Mouse (Mus musculus) limb, embryonic 14.5 days (tissue): ENCODE measurements around the gene Tubb3. TPM values are rescaled to one million over a fixed set of nuclear protein-coding genes. Genes with fewer than 3 reads are reported as not detected.
"Not testable (repeated sequence)": the region's sequence is repeated elsewhere in the genome, so short reads cannot be mapped to it uniquely, and the experiment has no call there.

Source experiments
- ATAC-seq: fragments of 200-750 bp; cut with Nextera tagmentation; 2 replicates; pipeline ENCODE4 v1.8.0; 2017; ENCODE audit warnings: low read depth, moderate number of reproducible peaks, moderate TSS enrichment; ENCODE audit not compliant: low FRiP score
- DNase-seq: peaks from one replicate; pipeline ENCODE4 v3.0.0-alpha.2; 2015; ENCODE audit warnings: low spot score
- H3K27ac ChIP-seq: fragments of 300-500 bp; sonication (generic); replicated peaks from 2 replicates; pipeline ENCODE4 v1.5.1; 2014; ENCODE audit warnings: low read depth, mild to moderate bottlenecking, low read length, moderate library complexity, mixed read lengths
- H3K27me3 ChIP-seq: fragments of 300-500 bp; sonication (generic); 2 replicates; pipeline ENCODE4 v1.6.1; 2014; ENCODE audit warnings: low read length, mixed read lengths; ENCODE audit not compliant: control insufficient read depth, insufficient read depth
- H3K36me3 ChIP-seq: fragments of 300-500 bp; sonication (generic); 2 replicates; pipeline ENCODE4 v1.6.1; 2014; ENCODE audit warnings: mild to moderate bottlenecking, low read length, moderate library complexity, mixed read lengths; ENCODE audit not compliant: control insufficient read depth, insufficient read depth
- H3K4me1 ChIP-seq: fragments of 300-500 bp; sonication (generic); 2 replicates; pipeline ENCODE4 v1.6.1; 2014; ENCODE audit warnings: antibody characterized with exemption, low read length, mixed read lengths; ENCODE audit not compliant: control insufficient read depth, insufficient read depth
- H3K4me2 ChIP-seq: fragments of 300-500 bp; sonication (generic); replicated peaks from 2 replicates; pipeline ENCODE4 v1.6.1; 2014; ENCODE audit warnings: low read depth, mild to moderate bottlenecking, low read length, moderate library complexity; ENCODE audit not compliant: severe bottlenecking
- H3K4me3 ChIP-seq: fragments of 300-500 bp; sonication (generic); replicated peaks from 2 replicates; pipeline ENCODE4 v1.5.1; 2014; ENCODE audit warnings: low read length
- H3K9ac ChIP-seq: fragments of 300-500 bp; sonication (generic); 2 replicates; pipeline ENCODE4 v1.6.1; 2014; ENCODE audit warnings: mild to moderate bottlenecking, low read depth, low read length, moderate library complexity; ENCODE audit not compliant: severe bottlenecking
- H3K9me3 ChIP-seq: fragments of 300-500 bp; sonication (generic); 2 replicates; pipeline ENCODE4 v1.6.1; 2016; ENCODE audit warnings: low read length; ENCODE audit not compliant: control insufficient read depth
- POLR2A ChIP-seq: fragments of 200-500 bp; IDR thresholded peaks from 2 replicates; pipeline ENCODE4 v1.8.0; 2012; ENCODE audit warnings: inconsistent platforms, mild to moderate bottlenecking, moderate library complexity, borderline replicate concordance; ENCODE audit not compliant: insufficient read depth, insufficient read length; ENCODE audit errors: extremely low read depth
- WGBS: fragments of 180-500 bp; shearing (Covaris S2); extraction: QIAGEN DNeasy Blood & Tissue Kit; methylation state at CpG from one replicate; pipeline ENCODE4 v1.1.7; 2014; 5-methylcytosine and 5-hydroxymethylcytosine counted together
- polyA plus RNA-seq, 2 experiments: library from polyadenylated mRNA; depleted of rRNA in 1 of 2; stranded (reverse) in 1 of 2; unstranded in 1 of 2; fragments of >200 nt; fragmentation: Nextera tagmentation in 1 of 2; extraction: Ambion mirVana in 1 of 2; gene quantifications; 2 replicates each; pipeline versions ENCODE4 v1.2.1 to v1.2.3; 2012 to 2014

Tubb3 gene
- polyA plus RNA-seq, 2 experiments, result 3.4 to 12.5 TPM

DNA sequence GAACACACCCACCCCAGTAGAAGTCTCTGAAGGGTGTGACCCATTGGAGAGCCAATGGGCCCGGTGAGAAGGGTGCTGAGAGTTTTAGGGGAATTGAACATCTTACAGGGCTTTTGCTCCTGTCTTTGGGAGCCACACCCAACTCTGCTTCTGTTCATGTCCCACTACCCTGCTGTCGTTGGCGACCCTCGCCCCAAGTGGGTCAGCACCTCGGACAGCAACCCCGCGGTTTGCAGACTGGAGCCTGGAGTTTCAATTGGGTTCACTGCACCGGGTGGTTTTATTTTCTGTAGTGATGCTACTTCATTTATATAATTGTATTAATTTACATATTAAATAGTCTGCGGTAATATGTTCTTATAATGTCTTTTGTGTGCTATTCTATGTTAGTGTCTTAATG is 3.0 kb downstream of the Tubb3 start:
- Histone ChIP-seq H3K4me2 (no peak overlapping the region), H3K4me3 (no peak overlapping the region), H3K9ac (no peak overlapping the region), H3K27me3 (peaks cover 39% of the 10 kb centered on the region), H3K36me3 (no peaks in the 10 kb centered on the region), H3K27ac (no peak overlapping the region), H3K9me3 (no peaks in the 10 kb centered on the region), H3K4me1 (no peaks in the 10 kb centered on the region)
- no peak for ATAC-seq
- DNase-seq, result no peak
- TF ChIP-seq POLR2A, result no peak
- 11% methylated on average over 9 of the region's 9 CpGs for WGBS

DNA sequence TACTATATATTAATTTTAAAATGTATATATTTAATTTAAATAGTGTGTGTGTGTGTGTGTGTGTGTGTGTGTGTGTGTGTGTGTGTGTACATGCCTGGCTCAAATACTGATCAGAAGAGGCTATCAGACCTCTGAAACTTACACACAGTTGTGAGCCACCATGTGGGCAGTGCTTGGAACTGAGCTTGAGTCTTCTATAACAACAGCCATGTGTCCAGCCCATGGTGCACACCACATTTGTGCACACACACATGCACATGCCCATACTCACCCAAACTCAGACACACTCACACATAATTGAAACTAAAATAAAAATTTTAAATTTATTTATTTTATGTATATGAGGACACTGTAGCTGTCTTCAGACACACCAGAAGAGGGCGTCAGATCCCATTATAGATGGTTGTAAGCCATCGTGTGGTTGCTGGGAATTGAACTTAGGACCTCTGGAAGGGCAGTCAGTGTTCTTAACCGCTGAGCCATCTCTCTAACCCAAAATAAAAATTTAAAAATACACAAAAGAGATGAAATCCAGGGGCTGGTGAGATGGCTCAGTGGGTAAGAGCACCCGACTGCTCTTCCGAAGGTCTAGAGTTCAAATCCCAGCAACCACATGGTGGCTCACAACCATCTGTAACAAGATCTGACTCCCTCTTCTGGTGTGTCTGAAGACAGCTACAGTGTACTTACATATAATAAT is 3.9 kb downstream of the Tubb3 start:
- ATAC-seq, H3K9me3 ChIP-seq, H3K4me3 ChIP-seq, H3K9ac ChIP-seq, H3K4me2 ChIP-seq, H3K27ac ChIP-seq, H3K4me1 ChIP-seq, DNase-seq, H3K36me3 ChIP-seq: not testable (repeated sequence)
- peaks cover 31% of the 10 kb centered on the region for H3K27me3 ChIP-seq
- 74% methylated on average over 5 of the region's 5 CpGs for WGBS

DNA sequence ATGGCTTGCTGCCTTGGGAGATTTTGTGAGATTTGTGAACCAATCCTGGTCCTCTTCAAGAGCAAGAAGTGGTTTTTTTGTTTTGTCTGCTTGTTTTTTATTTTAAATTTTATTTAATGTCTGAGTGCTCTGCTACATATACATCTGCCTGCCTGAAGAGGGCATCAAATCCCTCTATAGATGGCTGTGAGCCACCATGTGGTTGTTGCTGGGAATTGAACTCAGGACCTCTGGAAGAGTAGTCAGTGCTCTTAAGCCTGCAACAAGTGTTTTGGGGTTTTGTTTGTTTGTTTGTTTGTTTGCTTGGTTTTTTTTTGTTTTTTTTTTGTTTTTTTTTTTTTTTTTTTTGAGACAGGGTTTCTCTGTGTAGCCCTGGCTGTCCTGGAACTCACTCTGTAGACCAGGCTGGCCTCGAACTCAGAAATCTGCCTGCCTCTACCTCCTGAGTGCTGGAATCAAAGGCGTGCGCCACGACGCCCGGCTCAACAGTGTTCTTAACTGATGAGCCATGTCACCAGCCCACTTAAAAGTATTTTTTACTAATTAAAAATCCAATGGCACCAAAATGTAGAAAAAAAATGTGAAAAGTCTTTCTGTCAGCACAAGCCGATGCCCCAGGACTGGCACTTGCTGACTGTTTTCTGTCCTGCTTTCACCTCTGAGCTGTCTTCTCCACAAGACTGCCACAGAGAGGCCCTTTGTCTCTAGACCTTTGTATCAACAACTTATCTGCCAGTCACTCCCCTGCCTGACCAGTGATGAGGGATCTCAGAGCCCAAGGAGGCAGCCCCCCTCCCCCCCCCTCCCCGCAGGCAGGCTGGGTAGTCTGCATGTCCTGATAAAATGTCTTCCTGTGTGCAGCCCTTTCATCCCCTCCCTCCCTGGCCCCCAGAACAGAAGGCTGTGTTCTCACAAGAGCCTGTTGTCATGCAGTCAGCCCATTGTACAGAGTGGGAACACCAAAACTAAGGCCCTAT is 5.0 kb downstream of the Tubb3 start:
- no peak overlapping the region for H3K27ac ChIP-seq
- TF ChIP-seq POLR2A, result no peak
- H3K4me3 ChIP-seq, result no peak overlapping the region
- no peaks in the 10 kb centered on the region for H3K9me3 ChIP-seq
- WGBS, result 84% methylated on average over 8 of the region's 8 CpGs
- H3K27me3 ChIP-seq, result peaks cover 20% of the 10 kb centered on the region
- H3K36me3 ChIP-seq, result no peaks in the 10 kb centered on the region
- no peak for DNase-seq
- H3K9ac ChIP-seq, result no peak overlapping the region
- no peaks in the 10 kb centered on the region for H3K4me1 ChIP-seq
- ATAC-seq, result no peak
- no peak overlapping the region for H3K4me2 ChIP-seq

DNA sequence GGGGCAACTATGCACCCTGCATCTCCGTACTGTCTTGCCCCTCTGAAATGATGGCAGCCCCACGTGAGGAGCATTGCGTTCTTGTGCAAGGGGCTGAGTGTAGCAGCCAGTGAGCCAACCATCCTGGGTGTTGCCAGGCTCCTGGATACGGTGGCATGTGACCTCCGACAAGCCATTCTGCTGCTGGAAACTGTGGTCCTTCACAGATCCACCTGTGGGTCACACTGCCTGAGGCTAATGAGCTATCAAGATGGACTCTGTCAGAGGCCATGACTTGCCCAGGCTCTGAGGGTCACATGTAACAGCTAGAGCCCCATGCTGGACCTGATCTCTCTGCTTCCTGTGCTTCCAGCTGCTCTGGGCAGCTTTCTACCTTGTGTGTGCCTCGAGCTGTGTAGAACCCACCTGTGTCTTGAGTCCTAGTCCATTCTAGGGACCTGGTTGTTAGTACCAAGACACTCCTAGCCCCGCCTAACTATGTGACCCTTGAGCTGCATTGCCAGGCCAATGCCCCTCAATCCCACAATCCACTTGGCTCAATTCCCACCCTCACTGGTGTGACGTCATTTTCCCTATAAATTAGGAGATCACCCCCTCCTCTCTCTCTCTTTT is 5.8 kb downstream of the Tubb3 start:
- Histone ChIP-seq H3K4me1 (no peaks in the 10 kb centered on the region), H3K9me3 (no peaks in the 10 kb centered on the region), H3K9ac (no peak overlapping the region), H3K4me2 (no peak overlapping the region), H3K27ac (no peak overlapping the region), H3K4me3 (no peak overlapping the region), H3K27me3 (peaks cover 12% of the 10 kb centered on the region), H3K36me3 (no peaks in the 10 kb centered on the region)
- 72% methylated on average over 8 of the region's 8 CpGs for WGBS
- TF ChIP-seq POLR2A, result no peak
- no peak for ATAC-seq
- DNase-seq, result no peak

DNA sequence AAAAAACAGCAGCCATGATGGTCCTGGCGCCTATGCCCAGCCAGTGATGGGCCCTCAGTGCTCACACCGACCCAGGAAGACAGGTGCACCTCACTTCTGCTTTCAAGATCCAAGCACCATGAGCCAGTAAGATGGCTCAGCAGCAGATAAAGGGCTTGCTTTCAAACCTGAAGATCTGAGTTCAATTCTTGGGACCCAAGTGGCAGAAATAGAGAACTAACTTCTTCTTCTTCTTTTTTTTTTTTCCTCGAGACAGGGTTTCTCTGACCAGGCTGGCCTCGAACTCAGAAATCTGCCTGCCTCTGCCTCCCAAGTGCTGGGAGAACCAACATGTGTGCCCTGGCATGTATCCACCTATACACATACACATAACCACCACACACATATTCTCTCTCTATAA is 8.5 kb downstream of the Tubb3 start:
- H3K4me2 ChIP-seq, result no peak overlapping the region
- no peaks in the 10 kb centered on the region for H3K27me3 ChIP-seq
- no peak overlapping the region for H3K9ac ChIP-seq
- TF ChIP-seq POLR2A, result no peak
- DNase-seq, result no peak
- no peaks in the 10 kb centered on the region for H3K9me3 ChIP-seq
- H3K4me3 ChIP-seq, result no peak overlapping the region
- ATAC-seq, result no peak
- no peak overlapping the region for H3K27ac ChIP-seq
- 77% methylated on average over 4 of the region's 4 CpGs for WGBS
- no peaks in the 10 kb centered on the region for H3K4me1 ChIP-seq
- H3K36me3 ChIP-seq, result no peaks in the 10 kb centered on the region
